Mouse (Mus musculus) right cerebral cortex, adult 2 months (tissue): ENCODE data around the gene 4932438A13Rik.

Experiments
- DNase-seq, 2 experiments: peaks; one replicate each; pipeline ENCODE4 v3.0.0; 2021 to 2022; ENCODE audit warnings: low spot score in 2 of 2

4932438A13Rik gene

GRCm38 (mm10) chr3:36918322-36918721 lies 55.4 kb downstream of the 4932438A13Rik start:
- DNase-seq: no peak

- no peak for DNase-seq
Measured at GRCm38 (mm10) chr3:36941572-36941971, 78.7 kb downstream of the 4932438A13Rik start.

DNA sequence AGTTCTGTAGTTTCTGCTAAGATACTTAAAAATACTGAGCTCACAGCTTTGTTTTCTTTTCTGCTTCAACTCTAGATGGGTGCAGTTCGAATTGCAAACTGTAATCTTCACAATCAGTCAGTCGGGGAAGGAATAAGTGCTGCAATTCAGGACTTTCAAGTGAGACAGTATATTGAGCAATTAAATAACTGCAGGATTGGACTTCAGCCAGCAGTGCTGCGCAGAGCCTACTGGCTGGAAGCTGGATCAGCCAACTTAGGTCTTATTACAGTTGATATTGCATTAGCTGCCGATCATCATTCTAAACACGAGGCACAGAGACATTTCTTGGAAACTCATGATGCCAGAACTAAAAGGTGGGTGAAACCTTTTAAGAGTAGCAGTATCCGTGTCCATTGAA lies 79.2 kb downstream of the 4932438A13Rik start:
- DNase-seq: no peak

DNA sequence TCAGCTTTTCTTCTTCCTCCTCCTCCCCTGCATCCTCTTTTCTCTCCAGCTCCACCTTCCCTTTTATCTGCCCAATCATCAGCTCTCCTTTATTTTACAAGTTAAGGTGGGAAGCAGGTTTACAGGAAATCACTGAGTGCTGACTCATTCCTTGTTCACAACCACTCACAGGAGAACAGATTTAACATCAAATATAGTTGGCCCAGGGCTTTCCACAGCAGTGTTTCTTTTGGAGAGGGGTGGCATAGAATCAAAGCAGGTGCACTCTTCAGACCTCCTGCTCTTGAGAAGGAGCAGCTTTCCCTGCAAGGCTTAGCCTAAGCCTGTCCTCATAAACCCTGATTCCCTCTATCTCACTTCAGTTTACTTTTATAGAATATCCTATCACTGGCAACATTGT lies 80.8 kb downstream of the 4932438A13Rik start:
- DNase-seq: no peak

- no peak for DNase-seq
Measured at GRCm38 (mm10) chr3:37037979-37038378, 175.1 kb downstream of the 4932438A13Rik start.

- no peak for DNase-seq
Measured at GRCm38 (mm10) chr3:37039811-37040210, 176.9 kb downstream of the 4932438A13Rik start.

DNA sequence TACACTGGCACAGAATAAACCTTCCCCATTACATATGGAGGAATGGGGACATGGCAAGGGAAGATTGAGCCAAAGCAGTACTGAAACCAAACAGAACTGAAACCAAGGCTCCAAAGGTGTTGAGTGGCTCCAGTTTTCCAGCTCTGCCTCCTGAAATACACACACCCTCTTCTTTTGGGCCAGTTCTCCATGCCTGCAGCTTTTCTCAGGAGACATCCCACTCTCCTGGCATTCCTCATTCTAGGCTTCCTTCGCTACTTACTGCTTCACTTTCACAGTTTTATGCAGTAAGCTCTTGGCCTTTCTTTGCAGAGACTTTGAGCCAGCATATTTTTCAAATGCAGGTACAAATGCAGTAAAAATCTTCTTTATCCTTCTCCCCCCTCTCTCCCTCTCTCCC lies 188.6 kb downstream of the 4932438A13Rik start:
- no peak for DNase-seq

DNA sequence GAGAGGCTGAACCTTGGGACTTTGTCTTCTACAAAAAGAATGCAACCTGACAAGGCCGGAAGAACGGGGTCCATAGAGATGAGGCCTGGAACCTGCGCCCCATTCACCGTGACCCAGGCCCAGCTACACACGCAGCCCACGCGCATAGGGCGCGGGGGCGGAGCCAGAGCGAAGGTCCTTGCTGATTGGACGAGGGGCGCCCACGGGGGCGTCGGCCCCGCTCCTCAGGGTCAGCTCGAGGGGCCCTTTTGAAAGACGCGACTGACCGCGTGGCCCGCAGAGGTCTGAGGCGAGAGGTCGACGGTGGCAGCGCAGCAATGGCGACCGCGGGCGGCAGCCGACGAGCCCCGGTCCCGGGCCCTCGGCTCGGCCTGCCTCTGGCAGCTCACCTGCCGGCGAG lies 200.5 kb downstream of the 4932438A13Rik start, which contains the start of gene Adad1:
Adad1 (plus strand) TSS at position 122 of the 400 bp plus-strand sequence.
- no peak for DNase-seq

DNA sequence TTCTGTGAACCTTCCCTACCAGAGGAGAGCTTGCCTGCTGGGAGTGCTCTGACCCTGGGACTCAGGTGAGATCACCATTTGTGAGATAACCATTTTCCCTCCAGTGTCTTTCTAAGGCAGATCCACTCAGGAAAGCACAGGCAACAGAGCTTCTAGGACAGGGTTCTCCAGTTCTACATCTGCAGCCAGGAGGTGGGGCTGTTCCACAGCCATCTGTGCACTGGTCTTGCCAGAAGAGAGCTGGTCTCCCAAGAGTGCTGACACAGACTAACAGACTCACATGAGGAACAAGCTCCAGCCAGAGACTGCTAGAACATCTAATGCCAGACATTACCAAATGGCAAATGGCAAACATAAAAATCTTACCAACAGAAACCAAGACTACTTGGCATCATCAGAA lies 210.3 kb downstream of the 4932438A13Rik start:
- peak; percentile 6 to 15 for DNase-seq

DNA sequence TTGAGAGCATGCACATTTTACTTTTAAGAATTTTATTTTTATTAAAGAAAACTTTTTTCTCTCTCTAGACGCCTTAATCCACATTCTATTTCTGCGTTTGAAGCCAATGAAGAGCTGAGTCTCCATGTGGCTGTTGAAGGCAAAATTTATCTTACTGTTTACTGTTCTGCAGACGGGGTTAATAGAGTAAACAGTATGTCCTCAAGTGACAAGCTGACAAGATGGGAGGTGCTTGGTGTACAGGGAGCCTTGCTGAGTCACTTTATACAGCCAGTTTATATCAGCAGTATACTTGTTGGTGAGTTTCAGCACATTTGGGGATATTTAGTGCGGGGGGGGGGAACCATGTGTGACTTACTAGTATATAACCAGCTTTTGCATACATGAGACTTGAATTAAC lies 222.0 kb downstream of the 4932438A13Rik start:
- no peak for DNase-seq

DNA sequence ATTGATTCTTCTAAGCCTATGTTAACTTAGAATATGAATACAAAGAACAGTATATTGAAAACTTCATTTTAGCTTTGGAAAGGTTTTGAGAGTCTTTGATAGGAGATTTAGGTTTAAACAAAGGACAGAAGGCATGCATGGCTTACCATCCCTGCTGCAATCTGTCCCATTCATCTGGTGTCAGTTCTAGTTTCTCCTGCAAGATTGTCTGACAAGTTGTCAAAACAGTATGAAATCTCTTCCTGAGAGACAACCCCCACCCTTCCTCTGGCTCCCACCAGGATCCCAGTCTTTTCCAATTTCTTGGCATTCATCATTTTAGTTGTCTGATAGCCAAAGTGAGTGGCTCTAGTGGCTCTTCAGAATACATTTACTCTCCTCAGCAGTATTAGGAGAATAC lies 227.8 kb downstream of the 4932438A13Rik start:
- no peak for DNase-seq
